Mouse (Mus musculus): Measurements from ENCODE around the gene Polr1b.

The Polr1b gene

DNA sequence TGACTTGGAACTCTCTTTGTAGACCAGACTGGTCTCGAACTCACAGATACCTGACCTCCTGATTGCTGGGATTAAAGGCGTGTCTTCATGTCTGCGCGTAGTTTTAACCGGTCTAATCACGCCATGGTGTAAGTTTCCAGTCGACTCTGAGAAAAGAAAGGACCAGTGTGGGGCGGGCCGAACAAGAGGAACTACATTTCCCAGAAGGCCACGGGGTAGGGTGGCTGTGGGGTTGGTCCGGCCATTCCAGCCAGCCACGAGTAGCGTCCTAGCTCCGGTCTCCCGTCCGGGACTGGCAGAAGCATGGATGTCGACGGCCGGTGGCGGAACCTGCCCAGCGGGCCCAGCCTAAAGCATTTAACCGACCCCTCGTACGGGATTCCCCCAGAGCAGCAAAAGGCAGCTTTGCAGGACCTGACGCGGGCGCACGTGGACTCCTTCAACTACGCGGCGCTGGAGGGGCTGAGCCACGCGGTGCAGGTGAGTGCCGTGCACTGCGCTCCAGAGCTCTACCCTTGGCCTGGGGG, at the start of gene Polr1b:
Gene Polr1b (plus strand): TSS at position 212 of the 527 bp plus-strand sequence.
- peak; percentile 54 for DNase-seq (ENCODE audit: extremely low read depth, low read depth, low spot score)

DNA sequence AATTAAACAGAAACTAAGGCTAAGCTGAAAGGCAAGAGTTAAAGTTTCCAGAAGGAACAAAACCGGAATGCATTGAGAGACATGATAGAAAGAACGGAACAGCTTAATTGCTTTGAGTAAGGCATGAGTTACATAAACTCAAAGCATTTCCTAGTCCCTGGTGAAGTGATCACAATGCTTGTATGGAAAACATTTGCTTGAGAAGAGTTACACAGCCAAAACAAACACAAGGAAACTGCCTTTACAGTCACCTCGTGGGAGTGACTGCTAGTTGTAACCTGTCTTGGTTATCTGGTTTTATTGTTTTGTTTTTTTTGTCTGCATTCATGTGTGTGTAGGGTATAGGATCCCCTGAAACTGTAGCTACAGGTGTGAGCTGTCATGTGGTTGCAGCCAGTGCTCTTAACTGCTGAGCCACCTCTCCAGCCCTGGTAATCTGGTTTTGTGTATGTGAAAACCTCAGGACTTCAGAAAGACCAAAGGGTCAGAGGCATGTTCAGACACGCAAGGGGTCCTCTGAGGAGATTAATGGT, 48.3 kb upstream of the Polr1b start:
- DNase-seq (ENCODE audit: extremely low read depth, low read depth, low spot score) = peak; percentile 68

DNA sequence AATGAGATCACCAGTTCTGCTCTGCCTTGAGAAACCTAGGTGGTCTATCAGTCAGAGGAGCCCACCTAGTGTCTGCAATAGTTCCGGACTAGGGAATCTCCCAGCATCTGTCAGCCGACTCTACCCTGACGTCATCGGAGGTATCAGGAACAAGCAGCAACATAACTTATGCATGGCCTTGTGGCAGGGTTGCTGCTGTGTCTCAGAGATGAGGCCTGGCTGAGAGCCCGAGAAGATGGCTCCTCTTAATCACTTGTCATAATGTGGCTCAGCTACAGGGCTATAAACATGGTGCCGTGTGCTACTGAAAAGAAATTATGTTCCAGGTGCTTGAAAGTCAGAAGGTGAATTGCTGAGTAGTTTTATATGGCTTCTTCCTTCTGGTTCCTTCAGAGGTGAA, 45.1 kb upstream of the Polr1b start:
- DNase-seq (ENCODE audit: extremely low read depth, low read depth, low spot score) = no peak

DNA sequence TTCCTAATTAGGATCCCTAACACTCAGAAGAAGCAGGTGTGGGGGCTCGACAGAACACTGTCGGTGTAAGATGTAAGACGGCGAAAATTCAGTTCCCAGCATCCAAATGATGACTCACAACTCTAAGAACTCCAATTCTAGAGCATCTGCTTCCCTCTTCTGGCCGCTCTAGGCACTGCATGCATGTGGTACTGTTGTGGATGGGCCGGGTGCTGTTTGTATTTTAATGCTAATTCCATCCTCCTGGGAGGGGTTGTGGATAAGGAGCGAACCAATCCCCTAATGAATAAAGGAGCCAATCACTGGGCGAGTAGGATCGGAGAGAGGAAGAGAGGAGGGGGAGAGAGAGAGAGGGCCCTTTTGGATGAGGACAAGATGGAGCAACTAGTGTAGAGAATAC, 44.2 kb upstream of the Polr1b start:
- DNase-seq (ENCODE audit: extremely low read depth, low read depth, low spot score) = no peak

DNA sequence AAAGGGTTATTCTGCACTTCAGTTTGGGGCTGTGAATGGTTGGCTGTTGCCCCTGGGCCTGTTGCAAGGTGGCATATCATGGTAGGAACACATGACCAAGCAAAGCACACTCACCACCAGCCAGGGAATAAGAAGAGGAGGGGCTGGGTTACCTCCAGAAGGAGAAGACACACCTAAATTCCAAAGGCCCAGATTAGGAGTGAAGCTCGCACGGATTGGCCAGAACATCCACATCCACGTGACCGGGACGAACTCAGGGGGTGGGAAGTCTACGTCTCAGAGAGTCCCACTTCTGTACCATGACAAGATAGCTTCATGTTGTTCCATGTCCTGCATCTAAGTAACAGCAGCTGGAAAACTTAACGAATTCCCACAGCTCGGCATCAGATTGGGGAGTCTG, 43.5 kb upstream of the Polr1b start:
- no peak for DNase-seq (ENCODE audit: extremely low read depth, low read depth, low spot score)

DNA sequence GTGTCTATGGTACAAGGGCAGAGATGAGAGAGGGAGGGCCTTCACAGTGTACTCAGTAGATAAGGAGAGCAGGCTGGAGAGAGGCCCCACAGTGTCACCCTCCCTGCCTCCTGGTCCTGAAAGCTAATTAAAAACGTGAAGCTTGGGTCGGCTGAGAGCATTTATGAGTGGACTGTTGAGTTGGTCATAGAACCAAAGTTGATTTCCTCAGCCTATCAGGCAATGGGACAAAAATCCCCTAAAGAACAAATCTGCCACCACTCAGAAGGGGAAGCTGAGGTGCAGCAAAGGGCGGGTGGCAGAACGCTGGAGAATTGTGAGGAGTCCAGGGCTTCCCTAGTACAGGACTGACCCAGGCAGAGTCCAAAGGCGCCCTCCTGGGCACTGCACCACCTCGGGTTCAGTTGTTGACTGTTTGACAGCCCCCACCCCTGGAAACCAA, 42.9 kb upstream of the Polr1b start:
- DNase-seq (ENCODE audit: extremely low read depth, low read depth, low spot score) = no peak

DNA sequence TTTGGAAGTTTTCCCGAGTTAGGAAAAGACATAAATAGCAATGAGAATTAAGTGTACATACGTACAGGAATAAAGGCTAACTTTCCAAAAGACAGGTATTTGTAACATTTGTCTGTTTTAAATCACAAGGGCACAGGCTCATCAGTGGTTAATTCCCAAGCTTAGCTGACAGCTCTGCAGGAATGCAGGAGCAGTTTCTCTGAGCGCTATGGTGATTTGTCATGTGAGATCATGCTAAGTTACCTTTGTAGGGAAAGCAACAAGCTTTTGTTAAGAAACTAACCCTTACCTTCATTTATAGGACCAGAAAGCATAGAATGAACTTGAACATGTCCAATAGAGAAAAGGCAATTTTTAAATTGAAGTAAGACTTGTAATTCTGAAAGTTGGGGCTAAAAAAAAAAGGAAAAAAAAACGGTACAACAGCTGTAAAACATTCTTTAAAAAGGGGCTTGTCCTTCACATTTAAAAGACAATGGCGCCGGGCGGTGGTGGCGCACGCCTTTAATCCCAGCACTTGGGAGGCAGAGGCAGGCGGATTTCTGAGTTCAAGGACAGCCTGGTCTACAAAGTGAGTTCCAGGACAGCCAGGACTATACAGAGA, 39.2 kb upstream of the Polr1b start:
- DNase-seq (ENCODE audit: extremely low read depth, low read depth, low spot score) = no peak

DNA sequence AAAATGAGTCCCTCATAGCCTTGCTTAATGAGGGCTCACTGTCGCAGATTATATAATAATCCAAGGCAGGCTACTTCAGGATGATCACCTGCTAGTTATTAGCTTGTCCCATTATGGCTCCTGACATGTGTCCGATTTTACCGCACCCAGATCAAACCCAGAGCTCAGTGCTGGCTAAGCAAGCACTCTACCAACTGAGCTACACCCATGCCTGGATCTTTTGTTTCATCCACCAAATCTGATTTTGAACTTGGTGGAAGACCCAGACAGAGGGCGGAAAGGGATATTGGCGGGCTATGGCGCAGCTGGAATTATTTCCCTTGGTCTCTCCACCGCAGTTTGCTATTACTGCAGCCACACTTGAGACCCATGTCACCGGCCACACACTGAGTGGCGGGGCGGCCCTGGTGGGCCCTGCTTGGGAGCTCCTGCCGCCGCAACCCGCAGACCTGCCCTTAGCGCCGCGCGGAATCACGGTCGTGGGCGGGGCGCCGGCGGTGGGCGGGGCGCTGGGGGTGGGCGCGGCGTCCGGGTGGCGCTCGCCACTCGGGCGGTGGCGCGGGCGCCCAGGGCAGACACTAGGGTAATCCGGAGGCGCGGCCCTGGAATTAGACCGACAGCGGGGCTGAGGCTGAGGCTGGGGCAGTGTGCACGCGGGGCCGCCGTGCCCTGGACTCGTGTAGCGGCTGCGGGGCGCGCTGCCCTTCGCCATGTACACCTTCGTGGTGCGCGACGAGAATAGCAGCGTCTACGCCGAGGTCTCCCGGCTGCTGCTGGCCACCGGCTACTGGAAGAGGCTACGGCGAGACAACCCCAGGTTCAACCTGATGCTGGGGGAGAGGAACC, 35.1 kb upstream of the Polr1b start, which contains the start of gene Ttl:
Gene Ttl (plus strand): TSS at position 506 of the 846 bp plus-strand sequence.
- DNase-seq (ENCODE audit: extremely low read depth, low read depth, low spot score) = no peak

DNA sequence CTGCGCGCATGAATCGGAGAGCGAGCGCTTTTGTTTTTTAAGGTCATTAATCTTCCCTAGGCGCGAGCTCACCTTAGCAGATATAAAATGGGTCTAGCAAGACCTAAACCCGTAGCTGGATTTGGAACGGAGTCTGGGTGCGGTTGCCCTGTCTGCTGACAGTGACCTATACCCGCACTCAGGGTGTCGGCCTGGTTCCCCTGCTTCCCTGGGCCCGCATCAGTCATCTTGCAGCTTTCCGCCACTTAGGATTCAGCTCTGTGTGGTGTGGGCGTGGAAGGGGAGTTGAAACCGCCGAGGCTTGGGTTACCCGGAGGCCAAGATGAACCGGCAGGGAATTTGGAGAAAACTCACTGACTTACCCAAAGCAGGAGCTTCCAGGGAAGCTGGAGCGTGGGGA, 34.5 kb upstream of the Polr1b start:
- DNase-seq (ENCODE audit: extremely low read depth, low read depth, low spot score) = no peak

DNA sequence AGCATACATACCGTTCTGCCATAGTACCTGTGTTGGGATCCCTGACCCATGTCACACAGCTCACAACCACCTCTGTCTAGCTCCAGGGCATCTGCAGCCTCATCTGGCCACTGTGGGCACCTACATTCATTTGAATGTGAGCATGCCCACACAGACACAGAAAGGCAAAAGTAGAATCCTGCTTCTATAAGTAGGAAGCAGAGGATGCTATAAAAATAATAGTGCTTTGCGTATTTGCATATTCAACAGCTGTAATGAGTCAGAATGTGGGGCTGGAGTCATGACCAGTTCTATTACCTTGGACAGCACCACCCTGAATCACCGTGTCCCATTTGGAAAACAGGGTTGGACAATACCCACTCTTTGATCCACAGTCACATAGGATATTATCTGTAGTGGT, 30.5 kb upstream of the Polr1b start:
- no peak for DNase-seq (ENCODE audit: extremely low read depth, low read depth, low spot score)

DNA sequence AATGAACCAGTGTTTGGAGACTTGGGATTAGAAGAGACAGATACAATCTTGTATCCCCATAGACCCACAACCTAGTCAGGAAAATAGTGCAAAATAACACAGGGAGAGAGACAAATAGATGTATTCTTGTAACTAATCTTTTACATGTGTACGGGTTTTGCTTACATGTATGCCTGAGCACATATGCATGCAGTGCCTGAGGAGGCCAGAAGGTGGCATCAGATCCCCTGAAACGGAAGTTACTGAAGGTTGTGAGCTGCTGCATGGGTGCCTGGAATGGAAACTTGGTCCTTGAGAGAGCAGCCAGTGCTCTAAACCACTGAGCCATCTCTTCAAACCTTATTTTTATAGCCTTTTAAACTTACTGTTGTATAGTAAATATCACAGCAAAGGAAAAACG, 22.5 kb upstream of the Polr1b start:
- DNase-seq (ENCODE audit: extremely low read depth, low read depth, low spot score) = no peak

DNA sequence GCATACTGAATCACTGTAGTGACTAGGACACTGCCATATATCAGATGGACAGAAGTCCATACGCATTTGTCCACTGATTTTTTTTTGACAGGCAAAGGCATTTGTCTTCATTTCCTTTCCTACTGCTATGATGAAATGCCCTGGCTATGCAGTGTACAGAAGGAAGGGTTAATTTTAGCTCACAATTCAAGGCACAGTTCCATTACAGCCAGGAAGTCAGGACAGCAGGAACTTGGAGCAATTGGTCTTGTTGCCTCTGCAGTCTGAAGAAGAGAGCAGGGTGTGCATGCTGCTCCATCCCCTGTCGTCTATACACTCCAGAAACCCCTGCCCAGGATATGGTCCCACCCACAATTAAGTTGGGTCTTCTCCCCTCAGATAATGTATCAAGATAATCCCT, 21.6 kb upstream of the Polr1b start:
- no peak for DNase-seq (ENCODE audit: extremely low read depth, low read depth, low spot score)

DNA sequence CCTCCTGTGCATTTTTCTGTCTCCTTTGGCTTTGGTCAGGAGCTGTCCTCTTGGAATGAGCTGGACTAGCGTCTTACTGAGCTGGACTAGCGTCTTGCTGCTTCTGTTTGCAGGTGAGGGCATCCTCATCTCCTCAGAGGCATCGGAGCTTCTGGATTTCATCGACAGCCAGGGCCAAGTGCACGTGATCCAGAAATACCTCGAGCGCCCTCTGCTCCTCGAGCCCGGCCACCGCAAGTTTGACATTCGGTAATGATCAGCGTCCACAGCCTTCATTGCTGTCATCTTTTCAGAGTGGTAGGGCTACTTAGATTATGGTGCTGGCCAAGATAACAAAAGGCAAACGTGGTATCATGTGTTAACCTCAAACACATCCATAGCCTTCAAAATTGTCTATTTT, 19.7 kb upstream of the Polr1b start:
- no peak for DNase-seq (ENCODE audit: extremely low read depth, low read depth, low spot score)

DNA sequence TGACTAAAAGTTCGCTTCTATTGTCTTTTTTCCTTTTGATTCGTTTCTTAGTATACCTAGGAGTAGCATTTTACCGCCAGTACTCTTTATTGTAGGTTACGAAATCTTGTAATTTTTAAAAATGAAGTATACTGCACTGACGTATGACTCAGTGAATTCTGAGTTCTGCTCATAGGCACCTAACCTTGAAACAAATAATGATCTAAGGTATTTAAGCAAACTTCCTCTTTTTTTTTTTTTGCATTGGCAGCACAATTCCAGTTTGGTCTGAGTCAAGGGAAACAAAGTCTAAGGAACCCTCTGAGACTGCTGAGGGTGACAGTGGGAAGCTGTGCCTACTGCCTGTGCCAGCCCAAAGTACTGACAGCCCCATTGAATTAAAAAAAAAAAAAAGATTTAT, 17.3 kb upstream of the Polr1b start:
- no peak for DNase-seq (ENCODE audit: extremely low read depth, low read depth, low spot score)

DNA sequence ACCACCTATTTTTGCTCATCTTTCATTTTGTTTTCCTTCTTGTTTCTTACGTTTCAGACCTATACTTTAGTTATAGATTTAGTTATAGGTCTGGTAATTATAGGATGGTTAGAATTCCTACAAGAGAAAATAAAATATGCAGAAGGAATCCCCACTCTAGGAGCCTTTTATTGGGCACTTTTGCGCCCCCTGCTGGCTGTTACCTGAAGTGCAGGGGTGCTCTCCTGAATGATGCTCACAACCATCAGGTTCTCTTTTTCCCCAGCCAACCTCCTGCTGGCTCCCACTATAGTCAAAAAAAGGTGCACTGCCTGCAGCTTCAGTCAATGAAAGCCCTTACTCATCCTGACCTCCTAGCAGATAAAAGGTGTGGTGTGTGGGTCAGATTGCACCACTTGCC, 15.8 kb upstream of the Polr1b start:
- DNase-seq (ENCODE audit: extremely low read depth, low read depth, low spot score) = no peak

DNA sequence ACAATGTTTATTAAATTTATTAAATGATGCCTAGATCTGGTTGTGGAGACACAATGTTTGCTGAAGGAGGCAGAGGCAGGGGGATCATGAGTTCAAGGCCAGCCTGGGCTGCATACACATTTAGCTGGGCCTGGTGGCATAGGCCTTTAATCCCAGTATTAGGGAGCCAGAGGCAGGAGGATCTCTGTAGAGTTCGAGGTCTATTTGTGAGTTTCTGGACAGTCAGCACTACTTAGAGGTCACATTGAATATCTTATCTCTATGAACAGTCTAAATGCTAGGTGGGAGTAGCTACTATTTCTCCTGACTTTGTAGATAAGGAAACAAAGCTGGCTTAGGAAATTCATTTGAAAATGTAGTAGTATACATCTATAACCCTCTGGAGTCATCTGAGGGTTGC, 13.3 kb upstream of the Polr1b start:
- no peak for DNase-seq (ENCODE audit: extremely low read depth, low read depth, low spot score)

DNA sequence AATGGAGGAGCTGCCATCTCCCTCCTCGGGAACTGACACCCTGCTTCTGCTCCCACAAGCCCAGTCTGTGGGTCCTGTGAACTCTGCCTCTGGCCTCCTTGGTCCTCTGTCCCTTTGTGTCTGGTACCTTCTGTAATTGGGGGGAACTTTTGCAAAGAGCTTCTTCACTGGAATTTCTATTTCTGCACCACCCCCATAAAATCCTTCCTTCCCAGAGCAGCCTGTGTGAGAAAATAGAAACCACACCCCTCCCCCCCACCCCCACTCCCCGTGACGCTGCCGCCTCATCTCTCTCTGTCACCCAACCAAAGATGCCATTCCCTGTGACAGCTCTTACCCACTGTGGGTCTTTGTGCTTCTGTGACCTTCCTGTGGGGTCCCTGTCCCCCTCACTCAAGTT, 10.4 kb upstream of the Polr1b start:
- no peak for DNase-seq (ENCODE audit: extremely low read depth, low read depth, low spot score)

DNA sequence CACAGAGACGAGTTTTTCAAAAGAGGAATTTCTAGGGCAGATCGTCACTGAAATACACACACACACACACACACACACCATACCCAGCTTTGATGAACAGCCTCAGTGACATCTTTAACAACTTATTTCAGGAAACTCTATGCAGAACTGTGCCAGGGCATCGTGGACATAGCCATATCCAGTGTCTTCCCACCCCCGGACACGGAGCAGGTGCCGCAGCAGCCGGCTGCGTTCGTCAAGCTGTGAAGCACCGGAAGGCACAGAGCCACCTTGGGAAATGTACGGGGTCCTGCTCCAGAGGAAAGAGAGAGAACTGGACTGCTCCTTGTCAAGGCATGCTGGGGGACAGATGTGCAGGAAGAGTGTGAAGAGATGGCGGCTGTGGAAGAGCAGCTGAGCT, 8.0 kb upstream of the Polr1b start:
- DNase-seq (ENCODE audit: extremely low read depth, low read depth, low spot score) = no peak

DNA sequence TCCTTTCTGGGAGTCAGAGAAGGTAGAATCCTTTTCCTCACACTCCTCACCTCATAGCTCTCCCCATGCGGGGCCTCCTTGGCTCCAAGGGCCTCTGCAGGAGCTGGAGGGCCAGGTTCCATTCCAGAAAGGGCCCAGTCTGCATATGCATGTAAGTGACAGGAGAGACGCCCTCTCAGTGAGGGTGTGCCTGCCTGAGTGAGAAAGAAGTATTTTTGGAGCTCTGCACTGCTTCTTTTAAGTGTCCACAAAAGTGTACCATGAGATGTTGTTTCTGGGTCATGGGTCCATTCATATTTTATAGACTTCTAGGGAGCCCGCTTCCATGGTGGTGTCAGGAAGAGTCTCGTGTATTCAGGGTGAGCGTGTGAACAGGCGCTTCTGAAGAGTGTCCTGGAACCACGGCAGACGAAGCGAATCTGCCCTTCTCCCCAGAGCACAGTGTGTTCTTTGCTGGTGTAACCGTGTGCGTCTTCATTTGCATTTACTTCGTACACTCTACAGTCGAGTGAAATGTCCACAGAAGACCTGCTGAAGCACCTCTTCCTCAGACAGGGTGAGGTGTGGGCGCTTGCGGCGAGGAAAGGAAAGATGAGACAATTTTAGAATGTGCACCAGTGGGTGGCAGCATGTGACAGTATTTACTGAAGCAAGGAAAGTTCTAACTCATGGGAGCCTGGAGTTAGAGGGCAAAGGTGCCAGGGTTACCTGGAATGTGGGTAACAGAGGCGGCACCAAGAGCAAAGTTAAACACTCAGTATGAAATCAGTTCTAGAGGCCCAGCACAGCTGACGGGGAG, 6.7 kb upstream of the Polr1b start:
- DNase-seq (ENCODE audit: extremely low read depth, low read depth, low spot score) = no peak

DNA sequence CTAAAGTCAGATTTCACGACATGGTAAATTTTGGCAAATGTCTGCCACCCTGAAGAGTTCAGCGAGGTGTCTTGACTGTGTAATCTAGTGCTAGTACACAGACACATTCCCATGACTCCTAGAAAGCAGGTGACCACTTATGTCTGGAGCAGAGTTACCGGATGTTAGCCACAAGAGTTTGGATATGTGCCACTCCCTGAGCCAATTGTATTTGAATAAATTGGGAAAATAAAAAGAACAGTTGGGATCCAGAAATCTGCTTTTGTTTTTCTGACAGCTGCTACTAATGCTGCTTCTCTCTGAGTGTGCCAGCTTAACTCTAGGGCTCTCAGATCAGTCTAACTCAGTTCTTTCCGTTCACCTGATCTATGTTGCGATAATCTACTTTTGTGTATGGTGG, 12.1 kb downstream of the Polr1b start:
- DNase-seq (ENCODE audit: extremely low read depth, low read depth, low spot score) = no peak

DNA sequence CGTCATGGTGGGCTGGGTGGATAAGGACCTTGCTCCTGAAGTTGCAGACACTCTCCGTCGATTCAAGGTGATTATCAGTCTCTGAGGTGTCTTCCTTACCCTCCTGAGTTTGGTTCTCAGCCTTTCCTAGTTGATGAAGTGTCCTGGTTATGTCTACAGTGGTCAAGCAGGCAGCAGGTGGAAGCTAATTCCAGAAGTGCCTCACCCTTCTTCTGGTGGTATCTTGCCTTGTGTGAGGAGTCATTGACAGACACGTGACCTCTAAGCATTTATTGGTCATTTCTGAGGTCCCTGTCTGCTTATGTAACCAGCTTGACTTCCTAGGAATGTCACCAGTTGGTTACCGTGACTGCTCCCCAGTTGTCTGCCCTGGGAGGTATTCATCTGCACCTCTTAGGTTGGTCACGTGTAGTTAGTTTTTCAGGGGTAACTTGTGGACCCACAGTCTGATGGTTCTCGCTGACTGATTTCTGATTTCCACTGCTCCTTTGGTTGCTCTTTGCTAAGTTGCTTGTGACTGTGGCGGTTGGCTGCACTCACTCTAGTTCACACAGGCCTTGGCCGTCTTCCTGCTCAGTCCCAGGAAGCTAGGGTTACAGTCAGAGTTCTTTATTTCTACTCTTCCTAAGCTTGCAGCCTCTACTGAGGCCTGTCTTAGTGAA, 15.0 kb downstream of the Polr1b start:
- DNase-seq (ENCODE audit: extremely low read depth, low read depth, low spot score) = no peak

All from fat pad, adult 2 months (tissue).